Mouse (Mus musculus) forebrain, embryonic 11.5 days (tissue): ENCODE data around the gene Slco3a1. TPM values are rescaled to one million over a fixed set of nuclear protein-coding genes. Genes with fewer than 3 reads are reported as not detected.

Experiments used
- ATAC-seq: fragments of 200-750 bp; cut with Nextera tagmentation; replicated peaks from 2 replicates; pipeline ENCODE4 v1.8.0; 2017; ENCODE audit warnings: moderate TSS enrichment; ENCODE audit not compliant: low FRiP score
- DNase-seq: peaks from one replicate; pipeline ENCODE4 v3.0.0-alpha.2; 2017; ENCODE audit warnings: low spot score
- H3K27ac ChIP-seq: fragments of 300-500 bp; sonication (generic); 2 replicates; pipeline ENCODE4 v1.5.1; 2014; ENCODE audit warnings: low read depth, low read length
- H3K27me3 ChIP-seq: fragments of 300-500 bp; sonication (generic); 2 replicates; pipeline ENCODE4 v1.6.1; 2014; ENCODE audit warnings: mild to moderate bottlenecking, low read length, mixed read lengths; ENCODE audit not compliant: control insufficient read depth, insufficient read depth
- H3K36me3 ChIP-seq: fragments of 300-500 bp; sonication (generic); 2 replicates; pipeline ENCODE4 v1.6.1; 2014; ENCODE audit warnings: mild to moderate bottlenecking, low read length, moderate library complexity, mixed read lengths; ENCODE audit not compliant: control insufficient read depth, insufficient read depth
- H3K4me1 ChIP-seq: fragments of 300-500 bp; sonication (generic); replicated peaks from 2 replicates; pipeline ENCODE4 v1.6.1; 2014; ENCODE audit warnings: low read length, mixed read lengths; ENCODE audit not compliant: control insufficient read depth, insufficient read depth
- H3K4me2 ChIP-seq: fragments of 300-500 bp; sonication (generic); 2 replicates; pipeline ENCODE4 v1.6.1; 2014; ENCODE audit warnings: low read depth, mild to moderate bottlenecking, low read length, moderate library complexity, mixed read lengths; ENCODE audit not compliant: severe bottlenecking
- H3K4me3 ChIP-seq: fragments of 300-500 bp; sonication (generic); 2 replicates; pipeline ENCODE4 v1.5.1; 2014; ENCODE audit warnings: low read depth, low read length
- H3K9ac ChIP-seq: fragments of 300-500 bp; sonication (generic); 2 replicates; pipeline ENCODE4 v1.6.1; 2014; ENCODE audit warnings: low read length
- H3K9me3 ChIP-seq: fragments of 300-500 bp; sonication (generic); 2 replicates; pipeline ENCODE4 v1.6.1; 2016; ENCODE audit warnings: low read length, mixed read lengths; ENCODE audit not compliant: control insufficient read depth
- WGBS: fragments of 180-500 bp; shearing (Covaris S2); extraction: QIAGEN DNeasy Blood & Tissue Kit; methylation state at CpG from one replicate; pipeline ENCODE4 v1.1.7; 2014; 5-methylcytosine and 5-hydroxymethylcytosine counted together
- polyA plus RNA-seq: library from polyadenylated mRNA; unstranded; fragments of >200 nt; fragmentation: Nextera tagmentation; extraction: Ambion mirVana; gene quantifications from 2 replicates; pipeline ENCODE4 v1.2.1, GENCODE M21; 2014

Slco3a1 gene
- polyA plus RNA-seq, 1 experiment from 2014 or later, result 6.1 TPM

DNA sequence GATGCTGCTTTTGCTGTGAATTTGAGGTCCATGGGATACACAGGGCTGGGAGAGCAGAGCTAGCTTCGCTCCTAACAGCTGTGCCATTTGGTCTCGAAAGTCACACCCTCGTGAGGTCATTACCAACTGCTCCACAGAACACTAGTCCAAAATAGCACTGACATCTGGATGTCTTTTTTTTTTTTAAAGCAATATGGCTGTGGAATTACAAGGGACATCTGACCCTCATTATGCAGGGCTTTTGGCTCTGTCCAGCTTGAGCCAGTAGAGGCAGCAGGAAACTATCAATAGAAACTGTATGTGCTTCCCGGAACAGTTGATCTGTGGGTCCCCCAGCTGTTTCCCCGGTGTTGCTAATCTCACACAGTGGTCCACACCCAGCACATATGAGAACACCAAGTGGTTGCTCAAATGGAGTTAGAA, 163.1 kb downstream of the Slco3a1 start:
- WGBS, result 71% methylated on average over 5 of the region's 5 CpGs
- no peaks in the 10 kb centered on the region for H3K27me3 ChIP-seq
- H3K9ac ChIP-seq, result no peak overlapping the region

DNA sequence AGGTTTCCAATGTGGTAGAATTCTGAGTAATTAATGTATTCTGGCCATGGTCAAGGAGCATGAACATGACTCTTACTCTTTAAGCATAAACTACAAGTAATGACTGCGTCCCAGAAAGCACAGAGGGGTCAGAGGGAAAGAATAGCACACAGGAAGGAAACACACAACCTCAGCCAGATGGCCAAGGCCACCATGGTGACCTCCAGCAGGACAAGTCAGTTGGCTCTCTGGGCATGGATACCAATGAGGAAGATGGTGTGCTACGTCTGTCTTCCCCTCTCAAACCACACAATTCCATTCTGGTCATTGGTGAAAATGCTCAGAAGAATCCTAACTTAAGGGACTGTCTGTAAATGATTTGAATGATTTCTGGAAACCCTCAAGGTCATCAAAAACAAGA, 165.0 kb downstream of the Slco3a1 start:
- H3K36me3 ChIP-seq, result no peaks in the 10 kb centered on the region
- H3K27ac ChIP-seq, result no peak overlapping the region
- H3K4me3 ChIP-seq, result no peak overlapping the region
- H3K9ac ChIP-seq, result no peak overlapping the region
- no peaks in the 10 kb centered on the region for H3K4me1 ChIP-seq
- no peaks in the 10 kb centered on the region for H3K9me3 ChIP-seq
- 78% methylated on average over 2 of the region's 2 CpGs for WGBS
- no peak for DNase-seq
- ATAC-seq, result no peak
- no peaks in the 10 kb centered on the region for H3K27me3 ChIP-seq
- H3K4me2 ChIP-seq, result no peak overlapping the region

More for the DNA sequence above, 163.1 kb downstream of the Slco3a1 start:
- Histone ChIP-seq H3K9me3 (no peaks in the 10 kb centered on the region), H3K36me3 (no peaks in the 10 kb centered on the region), H3K4me2 (no peak overlapping the region), H3K4me1 (no peaks in the 10 kb centered on the region), H3K27ac (no peak overlapping the region), H3K4me3 (no peak overlapping the region)
- no peak for DNase-seq
- no peak for ATAC-seq

DNA sequence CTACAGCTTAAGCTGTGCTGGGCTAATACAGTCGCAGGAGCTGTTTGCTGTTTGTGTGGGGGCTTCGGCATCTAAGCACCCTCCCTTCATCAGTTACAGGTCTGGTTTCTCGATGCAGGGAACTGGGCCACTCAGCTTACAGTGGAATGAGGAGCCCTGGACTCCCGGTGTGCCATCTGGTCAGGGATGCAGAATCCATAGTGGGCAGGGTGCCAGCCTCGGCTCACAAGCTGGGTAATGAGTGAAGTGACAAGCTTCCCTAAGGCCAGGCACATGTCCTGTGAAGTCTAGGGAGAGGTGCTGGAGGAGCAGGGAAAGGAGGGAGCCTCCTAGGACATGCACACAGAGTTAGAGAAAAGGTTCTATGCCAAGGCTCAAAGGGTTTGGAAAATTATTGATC, 168.3 kb downstream of the Slco3a1 start:
- H3K9ac ChIP-seq, result no peak overlapping the region
- ATAC-seq (no peak), DNase-seq (no peak)
- H3K27ac ChIP-seq, result no peak overlapping the region
- H3K27me3 ChIP-seq, result no peaks in the 10 kb centered on the region
- H3K4me2 ChIP-seq, result no peak overlapping the region
- no peaks in the 10 kb centered on the region for H3K9me3 ChIP-seq
- H3K4me1 ChIP-seq, result no peaks in the 10 kb centered on the region
- WGBS, result 87% methylated on average over 5 of the region's 5 CpGs
- H3K4me3 ChIP-seq, result no peak overlapping the region
- H3K36me3 ChIP-seq, result no peaks in the 10 kb centered on the region

DNA sequence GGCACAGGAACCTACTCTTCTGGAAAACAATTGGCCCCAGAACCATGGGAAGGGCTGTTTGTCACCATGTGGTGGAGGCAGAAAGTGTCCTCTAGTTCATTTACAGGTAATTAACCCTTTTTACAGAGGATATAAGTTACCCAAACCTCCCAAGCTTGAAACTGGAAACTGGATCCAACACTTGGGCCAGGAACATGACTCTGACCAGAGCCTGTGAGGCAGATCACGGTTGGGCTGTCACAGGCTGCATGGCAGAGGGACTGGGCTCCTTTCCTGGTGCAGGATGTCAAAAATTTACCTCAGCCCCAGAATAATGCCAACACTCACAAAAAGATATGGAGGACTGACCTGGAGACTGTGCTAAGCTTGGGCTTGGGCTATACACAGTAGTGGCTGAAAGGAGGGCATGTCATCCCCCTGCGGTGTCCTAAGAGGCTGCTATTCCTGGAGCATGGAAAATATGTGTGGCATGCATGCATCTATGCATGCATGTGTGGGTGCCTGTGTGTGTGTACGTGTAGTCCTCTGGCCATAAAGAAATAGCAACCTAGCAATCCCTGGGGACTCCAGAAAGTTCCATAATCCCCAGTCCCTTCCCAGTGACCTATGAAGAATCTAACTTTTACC, 171.4 kb downstream of the Slco3a1 start:
- H3K4me2 ChIP-seq, result no peak overlapping the region
- H3K9ac ChIP-seq, result no peak overlapping the region
- H3K4me1 ChIP-seq, result no peaks in the 10 kb centered on the region
- 83% methylated on average over 3 of the region's 3 CpGs for WGBS
- no peaks in the 10 kb centered on the region for H3K9me3 ChIP-seq
- no peaks in the 10 kb centered on the region for H3K36me3 ChIP-seq
- H3K27ac ChIP-seq, result no peak overlapping the region
- ATAC-seq, result no peak
- H3K4me3 ChIP-seq, result no peak overlapping the region
- H3K27me3 ChIP-seq, result no peaks in the 10 kb centered on the region
- DNase-seq, result no peak

DNA sequence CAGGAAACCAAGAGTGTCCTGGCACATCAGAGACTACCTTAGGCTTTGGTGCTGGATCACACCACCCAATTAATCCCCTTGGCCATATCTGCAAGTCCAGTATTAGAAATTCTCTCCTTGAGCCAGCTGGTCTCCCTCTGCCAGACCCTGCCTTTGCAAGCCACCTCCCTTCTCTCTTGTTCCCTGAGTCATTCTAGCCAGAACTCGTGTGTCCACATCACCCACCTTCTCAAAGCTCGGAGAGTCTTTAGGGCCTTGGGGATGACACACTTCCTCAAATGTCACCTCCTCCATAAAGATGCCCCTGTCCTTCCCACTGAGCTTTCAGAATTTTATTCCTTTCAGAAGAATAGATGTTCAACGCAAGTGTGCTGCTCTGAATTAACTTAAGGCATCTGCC, 172.3 kb downstream of the Slco3a1 start:
- WGBS, result 77% methylated on average over 3 of the region's 3 CpGs
- H3K4me1 ChIP-seq, result no peaks in the 10 kb centered on the region
- DNase-seq (no peak), ATAC-seq (no peak)
- H3K9ac ChIP-seq, result no peak overlapping the region
- no peak overlapping the region for H3K4me2 ChIP-seq
- no peak overlapping the region for H3K27ac ChIP-seq
- H3K9me3 ChIP-seq, result no peaks in the 10 kb centered on the region
- no peak overlapping the region for H3K4me3 ChIP-seq
- no peaks in the 10 kb centered on the region for H3K36me3 ChIP-seq
- H3K27me3 ChIP-seq, result no peaks in the 10 kb centered on the region

DNA sequence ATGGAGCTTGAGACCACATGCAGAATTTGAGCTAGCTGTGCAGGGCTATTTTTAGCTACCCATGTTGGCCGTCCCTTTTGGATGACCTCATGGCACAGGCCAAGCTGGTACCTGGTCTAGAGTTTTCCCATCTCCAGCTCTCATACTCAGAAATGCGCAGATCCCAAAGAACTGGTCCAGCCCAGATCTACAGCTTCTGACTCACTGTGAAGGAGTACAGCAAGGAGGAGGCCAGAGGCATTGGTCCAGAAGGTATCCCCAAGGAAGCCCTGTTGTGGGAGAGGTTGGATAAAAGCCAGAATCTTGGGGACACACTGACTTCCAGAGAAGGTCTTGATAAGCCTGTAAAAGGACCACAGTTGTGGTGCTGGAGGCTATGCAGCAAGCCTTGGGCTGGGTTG, 172.7 kb downstream of the Slco3a1 start:
- H3K36me3 ChIP-seq, result no peaks in the 10 kb centered on the region
- H3K4me3 ChIP-seq, result no peak overlapping the region
- no peak overlapping the region for H3K9ac ChIP-seq
- no peak overlapping the region for H3K27ac ChIP-seq
- no peaks in the 10 kb centered on the region for H3K27me3 ChIP-seq
- H3K4me2 ChIP-seq, result no peak overlapping the region
- no peaks in the 10 kb centered on the region for H3K4me1 ChIP-seq
- H3K9me3 ChIP-seq, result no peaks in the 10 kb centered on the region
- DNase-seq, result no peak
- ATAC-seq, result no peak
- WGBS, result 89% methylated on average over 2 of the region's 2 CpGs

DNA sequence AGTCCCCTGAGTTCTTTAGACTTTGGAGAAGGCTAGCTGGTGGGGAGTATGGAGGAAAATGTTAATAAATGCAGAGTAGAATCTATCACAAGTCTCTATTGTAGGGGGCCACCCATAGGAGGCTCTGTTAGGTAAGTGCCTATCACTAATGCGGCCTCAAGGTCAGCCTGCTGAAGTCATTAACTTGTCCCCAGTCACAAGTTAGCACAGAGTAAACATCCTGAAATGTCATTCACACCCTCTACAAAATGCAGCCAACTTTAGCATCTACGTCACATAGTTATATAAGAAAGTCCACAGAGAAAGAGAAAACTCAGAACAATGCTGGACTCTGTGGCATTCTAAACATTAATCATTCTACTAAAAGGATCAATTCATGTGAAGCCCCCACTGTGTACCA, 173.5 kb downstream of the Slco3a1 start:
- DNase-seq (no peak), ATAC-seq (no peak)
- Histone ChIP-seq H3K27ac (no peak overlapping the region), H3K9me3 (no peaks in the 10 kb centered on the region), H3K36me3 (no peaks in the 10 kb centered on the region), H3K4me1 (no peaks in the 10 kb centered on the region), H3K4me3 (no peak overlapping the region), H3K27me3 (no peaks in the 10 kb centered on the region), H3K9ac (no peak overlapping the region), H3K4me2 (no peak overlapping the region)
- 85% methylated on average over 2 of the region's 2 CpGs for WGBS

DNA sequence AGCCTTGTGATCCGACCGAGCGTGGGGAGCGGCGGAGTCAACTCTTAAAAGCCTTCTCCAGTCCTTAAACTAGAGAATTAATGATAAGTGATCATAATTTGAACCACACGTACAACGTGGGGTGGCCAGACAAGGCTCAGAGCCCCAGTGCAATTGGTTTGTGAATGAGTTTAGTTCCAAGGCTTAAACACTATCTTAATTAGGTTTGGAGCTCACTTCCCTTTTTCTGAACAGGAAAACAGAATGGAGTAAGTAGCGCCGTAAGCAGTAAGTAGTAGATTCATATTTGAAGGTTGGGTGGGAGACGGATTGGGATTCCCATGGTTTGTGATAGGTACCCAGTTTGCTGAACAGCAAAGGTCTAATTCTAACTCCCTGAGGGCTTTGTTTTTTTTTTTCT, 176.7 kb downstream of the Slco3a1 start:
- no peak overlapping the region for H3K4me2 ChIP-seq
- DNase-seq, result no peak

DNA sequence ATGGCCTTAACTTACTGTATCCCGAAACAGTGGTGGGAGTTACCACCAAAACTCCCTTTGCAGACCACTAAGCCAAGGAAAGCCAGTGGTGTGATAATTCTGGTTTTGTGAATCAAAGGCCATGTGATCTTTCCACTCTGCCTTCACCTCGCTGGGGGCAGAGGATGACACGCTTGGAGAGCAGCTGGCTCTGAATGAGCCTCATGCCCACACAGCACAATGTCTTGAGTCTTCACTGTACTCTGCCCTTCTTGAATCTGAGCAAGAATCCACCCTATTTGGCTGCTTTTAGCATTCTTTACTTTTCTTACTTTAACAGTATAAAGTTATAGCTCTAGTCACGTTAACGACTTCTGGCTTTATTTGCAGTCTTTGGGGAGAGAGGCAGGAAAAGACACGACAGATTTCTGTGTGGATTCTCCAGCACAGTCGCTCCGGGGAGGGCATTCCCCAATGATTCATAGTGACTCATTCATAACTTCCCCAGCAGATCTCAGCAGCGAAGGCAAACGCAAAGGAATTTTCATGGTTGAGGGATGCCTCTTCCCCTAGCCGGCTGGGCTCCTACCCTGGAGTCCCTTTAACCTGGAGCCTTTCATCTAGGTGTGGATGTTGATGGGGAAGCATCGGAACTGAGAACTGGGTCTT, 178.1 kb downstream of the Slco3a1 start:
- H3K27ac ChIP-seq, result no peak overlapping the region
- WGBS, result 85% methylated on average over 12 of the region's 12 CpGs
- DNase-seq (no peak), ATAC-seq (no peak)
- H3K4me1 ChIP-seq, result no peaks in the 10 kb centered on the region
- no peak overlapping the region for H3K4me2 ChIP-seq
- no peak overlapping the region for H3K4me3 ChIP-seq
- no peak overlapping the region for H3K9ac ChIP-seq
- H3K9me3 ChIP-seq, result no peaks in the 10 kb centered on the region
- H3K27me3 ChIP-seq, result no peaks in the 10 kb centered on the region
- H3K36me3 ChIP-seq, result no peaks in the 10 kb centered on the region

More for the DNA sequence above, 176.7 kb downstream of the Slco3a1 start:
- Histone ChIP-seq H3K9ac (no peak overlapping the region), H3K27me3 (no peaks in the 10 kb centered on the region), H3K9me3 (no peaks in the 10 kb centered on the region), H3K36me3 (no peaks in the 10 kb centered on the region), H3K27ac (no peak overlapping the region), H3K4me3 (no peak overlapping the region), H3K4me1 (no peaks in the 10 kb centered on the region)
- no peak for ATAC-seq
- WGBS, result 82% methylated on average over 10 of the region's 10 CpGs
